Comparison of ENCODE assay signal across 8 mouse cellular contexts in genomic region chr5:88720116-88721002, GRCm38 (mm10). TPM values are rescaled to one million over a fixed set of nuclear protein-coding genes. Genes with fewer than 3 reads are reported as not detected.
DNase-seq lines count a peak whose midpoint lies in the region; ATAC-seq and TF ChIP-seq lines count a peak whose summit lies in the region.

Gene Mob1b, plus strand, starts transcription at chr5:88720855.

- under 1% methylated on average over 51 of the region's 54 CpGs for WGBS in bone marrow, adult 2 months
- WGBS in embryonic facial prominence, embryonic 15.5 days = under 1% methylated on average over 46 of the region's 54 CpGs
- under 1% methylated on average over 46 of the region's 54 CpGs for WGBS in kidney, embryonic 14.5 days
- under 1% methylated on average over 52 of the region's 54 CpGs for WGBS in limb, embryonic 15.5 days

- peak within 1 kb of the TSS; percentile 98 for H3K9ac ChIP-seq in embryonic facial prominence, embryonic 15.5 days
- peak within 1 kb of the TSS; percentile 97 for H3K9ac ChIP-seq in kidney, embryonic 14.5 days (ENCODE audit: low read depth, low read length)
- peak within 1 kb of the TSS; percentile 89 for H3K9ac ChIP-seq in limb, embryonic 15.5 days

- peaks cover 2% of the 10 kb centered on the region for H3K4me1 ChIP-seq in bone marrow, adult 2 months (ENCODE audit: control insufficient read depth, insufficient read depth, low read length)
- peaks cover 20% of the 10 kb centered on the region for H3K4me1 ChIP-seq in embryonic facial prominence, embryonic 15.5 days
- H3K4me1 ChIP-seq in kidney, embryonic 14.5 days (ENCODE audit: control insufficient read depth, insufficient read depth, low read length) = peaks cover 9% of the 10 kb centered on the region
- peaks cover 19% of the 10 kb centered on the region for H3K4me1 ChIP-seq in limb, embryonic 15.5 days

- peak; percentile 95 for DNase-seq in 416B (ENCODE audit: low read depth)
- peak; percentile 95 to 97 for DNase-seq in heart, adult 9 months (ENCODE audit: low spot score in 2 of 2)
- DNase-seq in monocyte, adult 2 months (ENCODE audit: low read depth in 1 of 2, low spot score in 2 of 2) = peak; percentile 81 to 92
- DNase-seq in spleen, postnatal 36 days (ENCODE audit: low spot score in 2 of 2) = peak; percentile 95 to 96

- peak within 1 kb of the TSS; percentile 96 for H3K4me3 ChIP-seq in bone marrow, adult 2 months (replicated peaks; ENCODE audit: control insufficient read depth, low read depth, low read length)
- peak within 1 kb of the TSS; percentile 99 for H3K4me3 ChIP-seq in embryonic facial prominence, embryonic 15.5 days (replicated peaks)
- H3K4me3 ChIP-seq in kidney, embryonic 14.5 days (ENCODE audit: low read length) = peak within 1 kb of the TSS; percentile 97
- peak within 1 kb of the TSS; percentile 100 for H3K4me3 ChIP-seq in limb, embryonic 15.5 days

- peak; percentile 96; the same call in 1 of the 2 replicates for TF ChIP-seq POLR2A in bone marrow, adult 2 months (IDR thresholded peaks at IDR 0.05; ENCODE audit: borderline replicate concordance, control insufficient read depth, low read depth, low read length)

- H3K4me2 ChIP-seq in embryonic facial prominence, embryonic 15.5 days (replicated peaks) = peak within 1 kb of the TSS; percentile 89
- H3K4me2 ChIP-seq in kidney, embryonic 14.5 days (replicated peaks; ENCODE audit: low read depth, low read length) = peak within 1 kb of the TSS; percentile 91
- H3K4me2 ChIP-seq in limb, embryonic 15.5 days = peak within 1 kb of the TSS; percentile 83

- peak within 1 kb of the TSS; percentile 93 for H3K27ac ChIP-seq in bone marrow, adult 2 months (ENCODE audit: control insufficient read depth, insufficient read depth, low read depth, low read length, poor library complexity)
- peak within 1 kb of the TSS; percentile 94 for H3K27ac ChIP-seq in embryonic facial prominence, embryonic 15.5 days (replicated peaks)
- H3K27ac ChIP-seq in kidney, embryonic 14.5 days (ENCODE audit: low read depth, low read length) = peak within 1 kb of the TSS; percentile 94
- H3K27ac ChIP-seq in limb, embryonic 15.5 days = peak within 1 kb of the TSS; percentile 94

- no peaks in the 10 kb centered on the region for H3K36me3 ChIP-seq in embryonic facial prominence, embryonic 15.5 days
- no peaks in the 10 kb centered on the region for H3K36me3 ChIP-seq in kidney, embryonic 14.5 days (ENCODE audit: control insufficient read depth, insufficient read depth, low read length)
- H3K36me3 ChIP-seq in limb, embryonic 15.5 days = no peaks in the 10 kb centered on the region

- no peaks in the 10 kb centered on the region for H3K9me3 ChIP-seq in embryonic facial prominence, embryonic 15.5 days (replicated peaks)
- no peaks in the 10 kb centered on the region for H3K9me3 ChIP-seq in kidney, embryonic 14.5 days (ENCODE audit: control insufficient read depth, low read length)
- H3K9me3 ChIP-seq in limb, embryonic 15.5 days = no peaks in the 10 kb centered on the region

- peak; percentile 96 for ATAC-seq in embryonic facial prominence, embryonic 15.5 days (ENCODE audit: insufficient number of reproducible peaks, low FRiP score, low TSS enrichment, low read depth)
- peak; percentile 98 for ATAC-seq in kidney, embryonic 14.5 days (ENCODE audit: low FRiP score, low TSS enrichment)
- peak; percentile 96 for ATAC-seq in limb, embryonic 15.5 days (ENCODE audit: insufficient number of reproducible peaks, low FRiP score, low TSS enrichment, low read depth)

- TF ChIP-seq CTCF in bone marrow, adult 2 months (IDR thresholded peaks at IDR 0.05; ENCODE audit: control insufficient read depth, insufficient read depth, low read length) = no peak

- no peaks in the 10 kb centered on the region for H3K27me3 ChIP-seq in embryonic facial prominence, embryonic 15.5 days
- H3K27me3 ChIP-seq in kidney, embryonic 14.5 days (ENCODE audit: control insufficient read depth, insufficient read depth, low read length) = no peaks in the 10 kb centered on the region
- H3K27me3 ChIP-seq in limb, embryonic 15.5 days = no peaks in the 10 kb centered on the region

RNA-seq across cellular contexts. Expression of gene Mob1b, which starts in this region (rescaled TPM):
- polyA plus RNA-seq in bone marrow, adult 2 months (2011; ENCODE audit: insufficient read depth, insufficient read length, low replicate concordance, missing spikeins) = 9.2 and 13.1 TPM in 2 replicates
- polyA plus RNA-seq in embryonic facial prominence, embryonic 15.5 days (2015; fragmentation: Nextera tagmentation; extraction: Ambion mirVana) = 10.6 and 10.8 TPM in 2 replicates
- 10.9 and 18.0 TPM in 2 replicates for polyA plus RNA-seq in kidney, embryonic 14.5 days (2014; fragmentation: Nextera tagmentation; extraction: Ambion mirVana)
- 11.0 TPM in 2 replicates for polyA plus RNA-seq in limb, embryonic 15.5 days (2015; fragmentation: Nextera tagmentation; extraction: Ambion mirVana)

Comparison
In these comparisons a context has a peak if more than half of its experiments do, and no peak if none do; other contexts are left out.
1. Peak in every context shown above with its lines: DNase-seq, ATAC-seq, H3K4me3 ChIP-seq and H3K27ac ChIP-seq.